Mouse (Mus musculus): ENCODE data around the gene Slc7a7. TPM values are rescaled to one million over a fixed set of nuclear protein-coding genes. Genes with fewer than 3 reads are reported as not detected.

Slc7a7 gene
- polyA plus RNA-seq, 1 experiment from 2014 or later, result 20.7 TPM

DNA sequence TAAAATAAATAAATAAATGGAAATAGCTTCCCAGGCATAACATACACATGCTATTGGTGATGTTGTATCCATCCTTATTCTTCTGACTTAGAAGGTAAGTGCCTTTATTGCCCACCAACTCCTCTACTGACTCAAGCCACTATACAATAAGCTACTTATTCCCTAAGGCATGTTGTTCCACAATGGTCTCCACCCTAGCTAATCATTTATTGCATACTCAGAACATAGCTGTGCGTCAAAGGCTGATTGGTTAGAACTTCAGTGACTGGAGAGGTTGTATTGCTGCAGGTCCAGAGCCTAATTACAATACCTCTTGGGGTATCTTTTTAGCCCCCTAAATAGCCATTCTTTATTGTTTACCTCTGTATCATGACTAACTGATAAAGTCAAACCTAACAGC, 86.4 kb downstream of the Slc7a7 start:
- no peaks in the 10 kb centered on the region for H3K36me3 ChIP-seq (ENCODE audit: insufficient read depth, low read length)
- no peak overlapping the region for H3K27ac ChIP-seq (ENCODE audit: low read length)
- H3K27me3 ChIP-seq (replicated peaks; ENCODE audit: insufficient read depth, low read length), result no peaks in the 10 kb centered on the region
- DNase-seq (ENCODE audit: low spot score), result no peak
- H3K9me3 ChIP-seq (ENCODE audit: low read length), result no peaks in the 10 kb centered on the region
- no peak overlapping the region for H3K4me2 ChIP-seq (replicated peaks; ENCODE audit: low read depth, low read length)
- ATAC-seq, result no peak
- no peak overlapping the region for H3K4me3 ChIP-seq (ENCODE audit: low read depth, low read length)
- H3K4me1 ChIP-seq (ENCODE audit: insufficient read depth, low read depth, low read length), result no peaks in the 10 kb centered on the region
- H3K9ac ChIP-seq (replicated peaks; ENCODE audit: low read depth), result no peak overlapping the region
- no peak for TF ChIP-seq EP300 (IDR thresholded peaks at IDR 0.05)
- no peak for TF ChIP-seq CTCF (IDR thresholded peaks at IDR 0.05)
- 85% methylated on average over 1 of the region's 1 CpGs for WGBS

GRCm38 (mm10) chr14:54329201-54329600, 88.4 kb downstream of the Slc7a7 start:
- no peak for TF ChIP-seq EP300 (IDR thresholded peaks at IDR 0.05)
- TF ChIP-seq CTCF (IDR thresholded peaks at IDR 0.05), result no peak
- H3K4me1 ChIP-seq (ENCODE audit: insufficient read depth, low read depth, low read length), result no peaks in the 10 kb centered on the region
- no peaks in the 10 kb centered on the region; the same call in 1 of the 2 replicates for H3K9me3 ChIP-seq (ENCODE audit: low read length)
- ATAC-seq (no peak), DNase-seq (ENCODE audit: low spot score) (no peak)
- no peak overlapping the region for H3K9ac ChIP-seq (replicated peaks; ENCODE audit: low read depth)
- no peak overlapping the region for H3K4me3 ChIP-seq (ENCODE audit: low read depth, low read length)
- H3K27me3 ChIP-seq (replicated peaks; ENCODE audit: insufficient read depth, low read length), result no peaks in the 10 kb centered on the region
- no peak overlapping the region for H3K27ac ChIP-seq (ENCODE audit: low read length)
- no peak overlapping the region for H3K4me2 ChIP-seq (replicated peaks; ENCODE audit: low read depth, low read length)
- H3K36me3 ChIP-seq (ENCODE audit: insufficient read depth, low read length), result no peaks in the 10 kb centered on the region
- WGBS, result 37% methylated on average over 9 of the region's 9 CpGs

- 83% methylated on average over 2 of the region's 2 CpGs for WGBS
- Histone ChIP-seq H3K4me3 (ENCODE audit: low read depth, low read length) (no peak overlapping the region), H3K4me1 (ENCODE audit: insufficient read depth, low read depth, low read length) (no peaks in the 10 kb centered on the region), H3K27me3 (replicated peaks; ENCODE audit: insufficient read depth, low read length) (no peaks in the 10 kb centered on the region), H3K9me3 (ENCODE audit: low read length) (no peaks in the 10 kb centered on the region; the same call in 1 of the 2 replicates), H3K9ac (replicated peaks; ENCODE audit: low read depth) (no peak overlapping the region), H3K27ac (ENCODE audit: low read length) (no peak overlapping the region), H3K4me2 (replicated peaks; ENCODE audit: low read depth, low read length) (no peak overlapping the region), H3K36me3 (ENCODE audit: insufficient read depth, low read length) (no peaks in the 10 kb centered on the region)
- no peak for ATAC-seq
- no peak for DNase-seq (ENCODE audit: low spot score)
- no peak for TF ChIP-seq EP300 (IDR thresholded peaks at IDR 0.05)
- TF ChIP-seq CTCF (IDR thresholded peaks at IDR 0.05), result peak; percentile 49
Observed at GRCm38 (mm10) chr14:54328548-54328947, 89.0 kb downstream of the Slc7a7 start.

DNA sequence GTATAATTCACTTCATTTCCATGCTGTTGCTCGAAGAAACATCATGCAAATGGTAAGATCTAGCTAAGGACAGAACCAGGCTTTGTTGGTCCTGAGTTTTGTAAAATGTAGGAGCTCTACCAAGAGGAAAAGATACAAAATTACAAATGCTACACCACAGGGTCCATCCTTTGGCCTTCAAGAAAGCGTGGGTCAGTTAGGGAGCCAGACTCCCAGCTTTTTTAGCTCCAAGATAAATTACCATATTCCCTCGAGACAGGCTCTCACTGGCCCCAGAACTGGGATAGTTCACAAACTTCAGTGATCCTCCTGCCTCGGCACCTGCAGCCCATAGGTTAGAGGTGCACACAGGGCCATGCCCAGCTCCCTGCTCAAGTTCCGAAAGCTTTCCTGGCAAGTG, 93.1 kb downstream of the Slc7a7 start:
- Histone ChIP-seq H3K27me3 (replicated peaks; ENCODE audit: insufficient read depth, low read length) (no peaks in the 10 kb centered on the region), H3K4me1 (ENCODE audit: insufficient read depth, low read depth, low read length) (no peaks in the 10 kb centered on the region), H3K9me3 (ENCODE audit: low read length) (no peaks in the 10 kb centered on the region; the same call in 1 of the 2 replicates), H3K36me3 (ENCODE audit: insufficient read depth, low read length) (no peaks in the 10 kb centered on the region), H3K4me3 (ENCODE audit: low read depth, low read length) (no peak overlapping the region), H3K9ac (replicated peaks; ENCODE audit: low read depth) (no peak overlapping the region), H3K4me2 (replicated peaks; ENCODE audit: low read depth, low read length) (no peak overlapping the region), H3K27ac (ENCODE audit: low read length) (no peak overlapping the region)
- ATAC-seq (no peak), DNase-seq (ENCODE audit: low spot score) (no peak)
- TF ChIP-seq CTCF (IDR thresholded peaks at IDR 0.05) (no peak), EP300 (IDR thresholded peaks at IDR 0.05) (no peak)
- WGBS, result 65% methylated on average over 5 of the region's 5 CpGs

DNA sequence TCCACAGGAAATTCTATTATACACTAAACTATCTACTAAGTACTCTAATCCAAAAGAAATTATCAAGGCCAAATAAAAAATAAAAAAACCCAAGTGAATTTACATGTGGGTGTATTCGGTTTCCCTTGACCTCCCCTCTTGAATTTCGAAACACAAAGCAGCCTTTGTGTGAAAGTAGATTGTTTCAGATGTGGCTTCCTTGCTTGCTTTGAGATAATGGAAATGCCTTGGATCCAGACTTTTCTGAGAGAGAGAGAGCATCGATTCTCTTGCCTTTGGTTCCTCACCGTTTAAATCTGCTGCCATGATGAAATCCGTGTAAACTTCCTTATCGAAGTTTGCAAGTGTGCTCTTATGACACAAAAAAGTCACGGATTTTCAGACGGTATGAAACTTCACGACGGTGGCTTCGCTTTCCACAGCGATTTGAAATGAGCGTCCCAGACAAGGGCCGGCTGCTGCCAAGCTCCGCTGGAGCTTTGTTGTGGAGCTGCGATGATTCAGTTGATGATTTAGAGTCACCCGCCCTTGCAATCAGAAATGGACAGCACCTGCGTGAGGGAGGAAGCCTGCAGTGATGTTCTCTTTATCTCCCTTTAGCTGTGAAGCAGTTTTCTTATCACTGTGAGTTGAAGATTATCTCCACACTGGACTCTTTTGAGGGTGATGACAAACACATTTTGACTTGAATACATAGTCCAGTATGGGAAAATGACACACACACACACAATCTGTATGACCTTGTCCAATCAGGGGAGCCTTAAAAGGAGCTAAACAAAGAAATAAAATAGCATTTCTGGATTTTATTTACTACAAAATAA, 95.8 kb downstream of the Slc7a7 start:
- TF ChIP-seq CTCF (IDR thresholded peaks at IDR 0.05) (no peak), EP300 (IDR thresholded peaks at IDR 0.05) (no peak)
- no peak overlapping the region for H3K4me3 ChIP-seq (ENCODE audit: low read depth, low read length)
- ATAC-seq (no peak), DNase-seq (ENCODE audit: low spot score) (no peak)
- H3K36me3 ChIP-seq (ENCODE audit: insufficient read depth, low read length), result no peaks in the 10 kb centered on the region
- no peak overlapping the region for H3K27ac ChIP-seq (ENCODE audit: low read length)
- H3K9ac ChIP-seq (replicated peaks; ENCODE audit: low read depth), result no peak overlapping the region
- H3K27me3 ChIP-seq (replicated peaks; ENCODE audit: insufficient read depth, low read length), result no peaks in the 10 kb centered on the region
- no peak overlapping the region for H3K4me2 ChIP-seq (replicated peaks; ENCODE audit: low read depth, low read length)
- 56% methylated on average over 18 of the region's 18 CpGs for WGBS
- H3K9me3 ChIP-seq (ENCODE audit: low read length), result no peaks in the 10 kb centered on the region; the same call in 1 of the 2 replicates
- H3K4me1 ChIP-seq (ENCODE audit: insufficient read depth, low read depth, low read length), result no peaks in the 10 kb centered on the region

Other genes with a start within 250 kb of the Slc7a7 start
- gene Dad1, start 163.7 kb downstream of the Slc7a7 start, polyA plus RNA-seq (2015; fragmentation: Nextera tagmentation; extraction: Ambion mirVana), result 420 and 466 TPM in 2 replicates
- gene Abhd4, start 163.6 kb downstream of the Slc7a7 start, polyA plus RNA-seq (2015; fragmentation: Nextera tagmentation; extraction: Ambion mirVana), result 77.8 and 81.2 TPM in 2 replicates
- gene Olfr49, start 132.8 kb downstream of the Slc7a7 start, polyA plus RNA-seq (2015; fragmentation: Nextera tagmentation; extraction: Ambion mirVana), result 0.04 TPM in 2 replicates
- gene Oxa1l, start 56.9 kb downstream of the Slc7a7 start, polyA plus RNA-seq (2015; fragmentation: Nextera tagmentation; extraction: Ambion mirVana), result 31.5 and 35.0 TPM in 2 replicates
- gene Mrpl52, start 9.1 kb upstream of the Slc7a7 start, polyA plus RNA-seq (2015; fragmentation: Nextera tagmentation; extraction: Ambion mirVana), result 251 and 266 TPM in 2 replicates
- 150 and 155 TPM in 2 replicates for gene Mmp14, start 13.8 kb upstream of the Slc7a7 start, polyA plus RNA-seq (2015; fragmentation: Nextera tagmentation; extraction: Ambion mirVana)
- gene Lrp10, start 46.4 kb upstream of the Slc7a7 start, polyA plus RNA-seq (2015; fragmentation: Nextera tagmentation; extraction: Ambion mirVana), result 92.5 and 96.5 TPM in 2 replicates
- 11.9 and 16.0 TPM in 2 replicates for gene Rem2, start 58.3 kb upstream of the Slc7a7 start, polyA plus RNA-seq (2015; fragmentation: Nextera tagmentation; extraction: Ambion mirVana)
- gene Prmt5, start 99.7 kb upstream of the Slc7a7 start, polyA plus RNA-seq (2015; fragmentation: Nextera tagmentation; extraction: Ambion mirVana), result 21.2 and 24.3 TPM in 2 replicates
- gene Haus4, start 136.8 kb upstream of the Slc7a7 start, polyA plus RNA-seq (2015; fragmentation: Nextera tagmentation; extraction: Ambion mirVana), result 22.1 and 24.2 TPM in 2 replicates
- 40.0 and 46.4 TPM in 2 replicates for gene Ajuba, start 159.8 kb upstream of the Slc7a7 start, polyA plus RNA-seq (2015; fragmentation: Nextera tagmentation; extraction: Ambion mirVana)
- 3.8 and 6.2 TPM in 2 replicates for gene 4931414P19Rik, start 188.2 kb upstream of the Slc7a7 start, polyA plus RNA-seq (2015; fragmentation: Nextera tagmentation; extraction: Ambion mirVana)
- 231 and 251 TPM in 2 replicates for gene Psmb5, start 200.2 kb upstream of the Slc7a7 start, polyA plus RNA-seq (2015; fragmentation: Nextera tagmentation; extraction: Ambion mirVana)
- gene Psmb11, start 203.7 kb upstream of the Slc7a7 start, polyA plus RNA-seq (2015; fragmentation: Nextera tagmentation; extraction: Ambion mirVana), result 0.04 TPM in 1 of 2 replicates, not detected in the other
- not detected in 2 replicates for gene Gm17606, start 223.2 kb upstream of the Slc7a7 start, polyA plus RNA-seq (2015; fragmentation: Nextera tagmentation; extraction: Ambion mirVana)
- gene Cdh24, start 223.6 kb upstream of the Slc7a7 start, polyA plus RNA-seq (2015; fragmentation: Nextera tagmentation; extraction: Ambion mirVana), result 0.32 and 0.50 TPM in 2 replicates